In the genomic region with DNA sequence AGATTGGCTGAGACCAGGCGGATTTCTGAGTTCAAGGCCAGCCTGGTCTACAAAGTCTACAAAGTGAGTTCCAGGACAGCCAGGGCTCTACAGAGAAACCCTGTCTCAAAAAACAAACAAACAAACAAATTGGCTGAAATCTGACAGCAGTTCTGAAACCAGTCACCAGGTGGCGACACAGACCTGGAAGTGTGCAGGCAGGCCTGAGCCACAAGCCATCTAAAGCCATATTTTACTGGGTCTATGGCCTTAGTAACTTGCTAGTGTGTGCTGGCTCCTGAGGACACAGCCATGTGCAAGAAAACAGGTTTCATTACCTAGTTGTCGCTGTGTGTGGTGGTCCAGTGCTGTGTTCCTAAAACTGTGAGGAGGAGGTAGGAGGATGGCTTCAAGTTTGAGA, we compare ENCODE assay signal across 7 mouse cellular contexts. TPM values are rescaled to one million over a fixed set of nuclear protein-coding genes. Genes with fewer than 3 reads are reported as not detected.
DNase-seq lines count a peak whose midpoint lies in the region; ATAC-seq and TF ChIP-seq lines count a peak whose summit lies in the region.

No protein-coding gene starts in this region.

- no peaks in the 10 kb centered on the region for H3K27me3 ChIP-seq in ES-Bruce4 (ENCODE audit: control insufficient read depth, insufficient read depth, low read length, poor library complexity, severe bottlenecking)
- peaks cover 15% of the 10 kb centered on the region for H3K27me3 ChIP-seq in heart, embryonic 16.5 days (ENCODE audit: control insufficient read depth, insufficient read depth, low read length)

- WGBS in heart, embryonic 16.5 days: 5% methylated on average over 3 of the region's 3 CpGs

- H3K36me3 ChIP-seq in ES-Bruce4 (ENCODE audit: control insufficient read depth, insufficient read depth, low read length, poor library complexity, severe bottlenecking): no peaks in the 10 kb centered on the region
- no peaks in the 10 kb centered on the region for H3K36me3 ChIP-seq in heart, embryonic 16.5 days (ENCODE audit: control insufficient read depth, insufficient read depth)

- TF ChIP-seq EP300 in ES-Bruce4 (IDR thresholded peaks at IDR 0.05; ENCODE audit: insufficient read depth, low read depth, low read length): no peak

- DNase-seq in adrenal gland, adult 18-20 months (ENCODE audit: low spot score in 2 of 2): peak; percentile 75 to 87
- DNase-seq in embryo, embryonic 9.5 days (ENCODE audit: extremely low spot score): peak; percentile 79
- peak; percentile 76 to 96 for DNase-seq in layer of hippocampus, postnatal 25 days (ENCODE audit: extremely low spot score in 1 of 2, low spot score in 1 of 2)
- DNase-seq in right cerebral cortex, postnatal 4 days: peak; percentile 88

- H3K4me3 ChIP-seq in ES-Bruce4 (ENCODE audit: low read depth, low read length): no peak overlapping the region
- H3K4me3 ChIP-seq in heart, embryonic 16.5 days (ENCODE audit: low read length): no peak overlapping the region

- TF ChIP-seq POLR2A in ES-Bruce4 (IDR thresholded peaks at IDR 0.05; ENCODE audit: insufficient read depth, low read length): no peak

- no peaks in the 10 kb centered on the region for H3K4me1 ChIP-seq in ES-Bruce4 (ENCODE audit: control insufficient read depth, insufficient read depth, low read length)
- no peaks in the 10 kb centered on the region for H3K4me1 ChIP-seq in heart, embryonic 16.5 days (ENCODE audit: control insufficient read depth, insufficient read depth, low read length)

- H3K9me3 ChIP-seq in ES-Bruce4 (replicated peaks; ENCODE audit: control insufficient read depth, insufficient read depth, low read length, poor library complexity, severe bottlenecking): no peaks in the 10 kb centered on the region
- H3K9me3 ChIP-seq in heart, embryonic 16.5 days (replicated peaks; ENCODE audit: control insufficient read depth, low read length): no peaks in the 10 kb centered on the region

- no peak overlapping the region for H3K27ac ChIP-seq in ES-Bruce4 (ENCODE audit: insufficient read depth, low read length)
- H3K27ac ChIP-seq in heart, embryonic 16.5 days (ENCODE audit: low read length): no peak overlapping the region

- no peak overlapping the region for H3K4me2 ChIP-seq in heart, embryonic 16.5 days (ENCODE audit: low read depth, low read length)

- TF ChIP-seq CTCF in ES-Bruce4 (IDR thresholded peaks at IDR 0.05; ENCODE audit: low read depth, low read length): peak; percentile 95

- no peak overlapping the region for H3K9ac ChIP-seq in ES-Bruce4 (ENCODE audit: low read depth, poor library complexity, severe bottlenecking)
- no peak overlapping the region for H3K9ac ChIP-seq in heart, embryonic 16.5 days (ENCODE audit: low read length)

- ATAC-seq in heart, embryonic 16.5 days (replicated peaks; ENCODE audit: extremely low read depth, insufficient read depth, low FRiP score): 0 out of 2 replicates have a peak, but pooled peaks have one; percentile 38
- peak; percentile 57 for ATAC-seq in megakaryocyte-erythroid progenitor cell, adult 5-6 weeks (replicated peaks; ENCODE audit: low FRiP score, low TSS enrichment, poor library complexity, severe bottlenecking)

RNA-seq across cellular contexts. Expression of a gene that starts 2.4 kb away (rescaled TPM):
- 0.99 and 2.5 TPM in 2 replicates for polyA plus RNA-seq in ES-Bruce4 (2011; ENCODE audit: insufficient read depth, insufficient read length, low read depth, missing spikeins)
- under 1 TPM in 1 of 2 experiments, not detected in 1; 0.53 TPM for total RNA-seq in adrenal gland, adult 18-20 months (2021)
- polyA plus RNA-seq in heart, embryonic 16.5 days (2015; fragmentation: Nextera tagmentation; extraction: Ambion mirVana): not detected in 2 replicates
- total RNA-seq in layer of hippocampus, postnatal 25 days (2021): not detected
- not detected in 2 replicates for total RNA-seq in megakaryocyte-erythroid progenitor cell, adult 5-6 weeks (2014; fragmentation: Nextera tagmentation)
- not detected in 2 replicates for total RNA-seq in megakaryocyte-erythroid progenitor cell, adult 5-6 weeks (2017)

RNA-seq across cellular contexts. Expression of a gene that starts 2.8 kb away (rescaled TPM):
- 1.9 and 2.3 TPM in 2 replicates for polyA plus RNA-seq in ES-Bruce4 (2011; ENCODE audit: insufficient read depth, insufficient read length, low read depth, missing spikeins)
- under 1 TPM; 0.42 to 0.86 TPM for total RNA-seq in adrenal gland, adult 18-20 months (2021)
- 0.38 and 0.55 TPM in 2 replicates for polyA plus RNA-seq in heart, embryonic 16.5 days (2015; fragmentation: Nextera tagmentation; extraction: Ambion mirVana)
- total RNA-seq in layer of hippocampus, postnatal 25 days (2021): 1 to 10 TPM in 1 of 2 experiments, under 1 TPM in 1; 0.89 to 1.2 TPM
- total RNA-seq in megakaryocyte-erythroid progenitor cell, adult 5-6 weeks (2014; fragmentation: Nextera tagmentation): 0.28 TPM in 1 of 2 replicates, not detected in the other
- not detected in 2 replicates for total RNA-seq in megakaryocyte-erythroid progenitor cell, adult 5-6 weeks (2017)

RNA-seq across cellular contexts. Expression of a gene that starts 17.5 kb away (rescaled TPM):
- polyA plus RNA-seq in ES-Bruce4 (2011; ENCODE audit: insufficient read depth, insufficient read length, low read depth, missing spikeins): not detected in 2 replicates
- under 1 TPM in 1 of 2 experiments, not detected in 1; 0.10 TPM for total RNA-seq in adrenal gland, adult 18-20 months (2021)
- polyA plus RNA-seq in heart, embryonic 16.5 days (2015; fragmentation: Nextera tagmentation; extraction: Ambion mirVana): 0.05 TPM in 1 of 2 replicates, not detected in the other
- under 1 TPM; 0.05 to 0.12 TPM for total RNA-seq in layer of hippocampus, postnatal 25 days (2021)
- not detected in 2 replicates for total RNA-seq in megakaryocyte-erythroid progenitor cell, adult 5-6 weeks (2014; fragmentation: Nextera tagmentation)
- total RNA-seq in megakaryocyte-erythroid progenitor cell, adult 5-6 weeks (2017): not detected in 2 replicates

RNA-seq across cellular contexts. Expression of a gene that starts 22.0 kb away (rescaled TPM):
- 56.6 and 66.4 TPM in 2 replicates for polyA plus RNA-seq in ES-Bruce4 (2011; ENCODE audit: insufficient read depth, insufficient read length, low read depth, missing spikeins)
- 100 to 1,000 TPM; 228 to 252 TPM for total RNA-seq in adrenal gland, adult 18-20 months (2021)
- polyA plus RNA-seq in heart, embryonic 16.5 days (2015; fragmentation: Nextera tagmentation; extraction: Ambion mirVana): 58.7 and 59.3 TPM in 2 replicates
- total RNA-seq in layer of hippocampus, postnatal 25 days (2021): 100 to 1,000 TPM; 181 to 194 TPM
- 18.8 and 34.4 TPM in 2 replicates for total RNA-seq in megakaryocyte-erythroid progenitor cell, adult 5-6 weeks (2014; fragmentation: Nextera tagmentation)
- 44.8 and 48.7 TPM in 2 replicates for total RNA-seq in megakaryocyte-erythroid progenitor cell, adult 5-6 weeks (2017)

RNA-seq across cellular contexts. Expression of a gene that starts 33.7 kb away (rescaled TPM):
- 6.2 and 6.3 TPM in 2 replicates for polyA plus RNA-seq in ES-Bruce4 (2011; ENCODE audit: insufficient read depth, insufficient read length, low read depth, missing spikeins)
- 10 to 100 TPM; 52.4 to 60.4 TPM for total RNA-seq in adrenal gland, adult 18-20 months (2021)
- polyA plus RNA-seq in heart, embryonic 16.5 days (2015; fragmentation: Nextera tagmentation; extraction: Ambion mirVana): 29.1 and 30.0 TPM in 2 replicates
- 100 to 1,000 TPM; 789 to 843 TPM for total RNA-seq in layer of hippocampus, postnatal 25 days (2021)
- 1.8 and 7.0 TPM in 2 replicates for total RNA-seq in megakaryocyte-erythroid progenitor cell, adult 5-6 weeks (2014; fragmentation: Nextera tagmentation)
- total RNA-seq in megakaryocyte-erythroid progenitor cell, adult 5-6 weeks (2017): 1.2 and 2.8 TPM in 2 replicates
